Mouse (Mus musculus) hindbrain, embryonic 14.5 days (tissue): ENCODE results near the gene Hsf2bp. TPM values are rescaled to one million over a fixed set of nuclear protein-coding genes. Genes with fewer than 3 reads are reported as not detected.

Experiments
- ATAC-seq: fragments of 200-750 bp; cut with Nextera tagmentation; 2 replicates; pipeline ENCODE4 v1.8.0; 2017; ENCODE audit warnings: moderate number of reproducible peaks, mild to moderate bottlenecking, moderate TSS enrichment, moderate library complexity; ENCODE audit not compliant: low FRiP score
- DNase-seq: peaks from one replicate; pipeline ENCODE4 v3.0.0-alpha.2; 2015; ENCODE audit warnings: low spot score
- H3K27ac ChIP-seq: fragments of 300-500 bp; sonication (generic); 2 replicates; pipeline ENCODE4 v1.5.1; 2014; ENCODE audit warnings: mild to moderate bottlenecking, moderate library complexity
- H3K27me3 ChIP-seq: fragments of 300-500 bp; sonication (generic); 2 replicates; pipeline ENCODE4 v1.6.1; 2014; ENCODE audit warnings: mild to moderate bottlenecking, low read length, mixed read lengths; ENCODE audit not compliant: control insufficient read depth, insufficient read depth
- H3K36me3 ChIP-seq: fragments of 300-500 bp; sonication (generic); replicated peaks from 2 replicates; pipeline ENCODE4 v1.6.1; 2014; ENCODE audit not compliant: control insufficient read depth, insufficient read depth
- H3K4me1 ChIP-seq: fragments of 300-500 bp; sonication (generic); replicated peaks from 2 replicates; pipeline ENCODE4 v1.6.1; 2014; ENCODE audit warnings: antibody characterized with exemption, low read length, mixed read lengths; ENCODE audit not compliant: control insufficient read depth, insufficient read depth
- H3K4me2 ChIP-seq: fragments of 300-500 bp; sonication (generic); replicated peaks from 2 replicates; pipeline ENCODE4 v1.6.1; 2014; ENCODE audit warnings: mild to moderate bottlenecking, moderate library complexity
- H3K4me3 ChIP-seq: fragments of 300-500 bp; sonication (generic); replicated peaks from 2 replicates; pipeline ENCODE4 v1.5.1; 2014; ENCODE audit warnings: mild to moderate bottlenecking, low read length
- H3K9ac ChIP-seq: fragments of 300-500 bp; sonication (generic); 2 replicates; pipeline ENCODE4 v1.6.1; 2014
- H3K9me3 ChIP-seq: fragments of 300-500 bp; sonication (generic); 2 replicates; pipeline ENCODE4 v1.6.1; 2016; ENCODE audit warnings: low read length; ENCODE audit not compliant: control insufficient read depth
- WGBS: fragments of 180-500 bp; shearing (Covaris S2); extraction: QIAGEN DNeasy Blood & Tissue Kit; methylation state at CpG from one replicate; pipeline ENCODE4 v1.1.7; 2014; 5-methylcytosine and 5-hydroxymethylcytosine counted together
- polyA plus RNA-seq: library from polyadenylated mRNA; unstranded; fragments of >200 nt; fragmentation: Nextera tagmentation; extraction: Ambion mirVana; gene quantifications from 2 replicates; pipeline ENCODE4 v1.2.1, GENCODE M21; 2014

The Hsf2bp gene
- polyA plus RNA-seq, 1 experiment from 2014 or later = 0.82 TPM

DNA sequence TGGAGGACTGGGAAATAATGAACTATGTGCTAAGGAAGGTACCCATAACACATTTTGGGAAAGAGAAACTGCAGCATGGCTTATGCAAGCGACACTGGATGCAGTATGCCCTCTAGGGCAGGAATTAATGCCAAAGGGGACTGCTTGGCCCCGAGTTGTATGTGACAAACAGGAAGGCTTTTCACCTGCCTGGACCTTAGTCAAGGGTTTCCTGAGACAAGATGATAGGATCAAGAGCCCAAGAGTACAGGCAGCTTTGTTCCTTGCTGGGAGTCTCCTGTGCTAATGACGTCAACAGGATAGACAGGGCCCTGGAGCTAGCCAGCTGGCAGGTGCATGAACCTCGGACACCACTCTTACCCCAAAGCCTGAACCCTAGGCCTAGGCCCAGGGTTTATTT, 95.5 kb downstream of the Hsf2bp start:
- Histone ChIP-seq H3K9me3 (no peaks in the 10 kb centered on the region), H3K27me3 (no peaks in the 10 kb centered on the region), H3K4me3 (no peak overlapping the region), H3K4me2 (no peak overlapping the region), H3K9ac (no peak overlapping the region), H3K36me3 (no peaks in the 10 kb centered on the region), H3K4me1 (no peaks in the 10 kb centered on the region), H3K27ac (no peak overlapping the region)
- WGBS = 73% methylated on average over 4 of the region's 4 CpGs
- no peak for DNase-seq
- ATAC-seq = no peak

DNA sequence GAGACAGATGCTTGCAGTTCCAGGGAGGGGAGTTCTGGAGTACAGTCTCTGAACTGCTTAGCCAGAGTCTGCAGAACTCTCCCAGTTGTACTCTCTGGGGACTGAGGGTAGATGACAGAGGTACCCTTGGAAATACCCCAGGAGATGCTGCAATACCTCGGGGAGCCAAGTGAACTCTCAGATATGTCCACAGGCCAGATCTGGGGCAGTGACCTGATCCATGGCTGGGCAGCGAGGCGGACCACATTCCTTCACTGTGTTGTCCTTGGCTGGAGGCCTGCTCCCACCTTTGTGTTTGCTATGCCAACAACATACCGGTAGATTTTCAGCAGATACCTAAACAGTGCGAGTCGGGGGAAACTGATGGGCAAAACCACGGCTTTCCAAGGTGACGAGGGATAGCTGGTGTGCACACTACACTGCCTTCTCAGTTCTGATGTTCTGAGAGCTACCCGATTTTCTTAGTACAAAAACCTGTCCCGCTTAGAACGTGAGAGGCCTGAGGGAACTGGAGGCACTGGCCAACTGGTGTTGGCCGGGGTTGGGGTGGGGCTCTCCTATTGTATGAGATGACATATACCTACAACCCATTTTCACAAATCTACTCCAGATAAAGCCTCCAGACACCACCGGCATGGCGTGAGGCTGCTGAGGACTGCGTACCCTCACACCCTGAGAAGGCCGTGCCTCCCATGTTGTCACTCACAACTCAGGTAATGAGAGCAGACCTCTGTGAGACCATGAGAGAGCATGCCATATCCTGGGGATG, 96.7 kb downstream of the Hsf2bp start:
- WGBS = 90% methylated on average over 16 of the region's 16 CpGs
- Histone ChIP-seq H3K9ac (no peak overlapping the region), H3K4me2 (no peak overlapping the region), H3K4me3 (no peak overlapping the region), H3K27ac (no peak overlapping the region), H3K27me3 (no peaks in the 10 kb centered on the region), H3K4me1 (no peaks in the 10 kb centered on the region), H3K36me3 (no peaks in the 10 kb centered on the region), H3K9me3 (no peaks in the 10 kb centered on the region)
- ATAC-seq (no peak), DNase-seq (no peak)

DNA sequence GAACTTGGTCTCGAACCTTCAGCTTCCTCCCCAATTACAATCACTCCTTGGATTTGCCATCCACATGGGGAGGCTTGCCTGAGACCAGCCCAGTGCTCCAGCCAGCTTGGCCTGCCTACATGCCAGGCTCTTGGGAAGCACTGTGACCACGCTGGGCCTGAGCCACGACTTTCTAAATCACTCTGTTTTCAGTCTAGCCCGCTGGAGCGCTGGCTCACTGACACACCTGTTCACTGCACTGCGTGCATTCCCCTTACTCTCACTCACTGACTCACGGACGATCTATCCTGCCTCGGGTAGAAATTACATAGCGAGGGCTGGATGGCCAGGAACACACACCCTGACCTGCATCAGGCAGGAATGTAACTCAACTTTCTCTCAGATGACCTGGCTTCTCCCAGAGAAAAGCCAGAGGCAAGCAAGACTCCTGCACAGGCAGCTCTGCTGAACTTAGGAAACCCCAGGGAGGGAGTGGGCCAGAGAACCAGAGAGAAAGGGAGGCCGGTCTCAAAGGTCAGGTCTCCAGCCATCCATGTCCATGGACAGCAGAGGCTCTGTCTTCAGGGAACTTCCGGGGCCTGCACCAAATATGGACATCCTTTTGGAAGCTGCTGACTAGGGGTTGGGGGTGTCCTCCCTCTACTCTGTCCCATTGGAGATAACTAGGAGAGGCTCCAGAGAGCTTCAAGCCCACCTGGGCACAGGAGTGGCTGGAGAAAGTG, 97.4 kb downstream of the Hsf2bp start:
- no peaks in the 10 kb centered on the region for H3K4me1 ChIP-seq
- no peaks in the 10 kb centered on the region for H3K9me3 ChIP-seq
- WGBS = 80% methylated on average over 12 of the region's 12 CpGs
- no peak overlapping the region for H3K9ac ChIP-seq
- no peak overlapping the region for H3K4me3 ChIP-seq
- H3K36me3 ChIP-seq = no peaks in the 10 kb centered on the region
- no peak overlapping the region for H3K27ac ChIP-seq
- ATAC-seq = no peak
- no peak overlapping the region for H3K4me2 ChIP-seq
- DNase-seq = no peak
- H3K27me3 ChIP-seq = no peaks in the 10 kb centered on the region

DNA sequence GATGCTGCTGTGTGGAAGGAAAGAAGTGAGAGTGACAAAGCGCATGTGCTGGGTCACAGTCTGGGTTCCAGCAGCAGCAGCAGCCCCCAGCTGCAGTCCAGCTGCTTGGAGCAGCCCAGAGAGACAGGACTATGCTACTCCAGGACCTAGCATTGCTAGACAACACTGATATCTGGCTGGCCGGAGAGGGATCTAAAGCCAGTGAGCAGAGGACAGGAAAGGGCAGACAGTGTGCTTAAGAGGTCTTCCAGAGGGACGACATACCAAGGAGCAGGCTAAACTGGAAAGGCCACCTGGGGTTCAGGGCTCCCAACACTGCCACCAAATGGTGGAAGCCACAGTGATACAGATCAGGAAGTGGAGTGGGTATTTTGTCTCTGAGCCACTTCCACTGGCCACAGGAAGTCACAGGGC, 99.0 kb downstream of the Hsf2bp start:
- Histone ChIP-seq H3K9me3 (no peaks in the 10 kb centered on the region), H3K36me3 (no peaks in the 10 kb centered on the region), H3K4me2 (no peak overlapping the region), H3K27ac (no peak overlapping the region), H3K4me3 (no peak overlapping the region), H3K27me3 (no peaks in the 10 kb centered on the region), H3K4me1 (no peaks in the 10 kb centered on the region), H3K9ac (no peak overlapping the region)
- 42% methylated on average over 3 of the region's 3 CpGs for WGBS
- DNase-seq (no peak), ATAC-seq (no peak)

DNA sequence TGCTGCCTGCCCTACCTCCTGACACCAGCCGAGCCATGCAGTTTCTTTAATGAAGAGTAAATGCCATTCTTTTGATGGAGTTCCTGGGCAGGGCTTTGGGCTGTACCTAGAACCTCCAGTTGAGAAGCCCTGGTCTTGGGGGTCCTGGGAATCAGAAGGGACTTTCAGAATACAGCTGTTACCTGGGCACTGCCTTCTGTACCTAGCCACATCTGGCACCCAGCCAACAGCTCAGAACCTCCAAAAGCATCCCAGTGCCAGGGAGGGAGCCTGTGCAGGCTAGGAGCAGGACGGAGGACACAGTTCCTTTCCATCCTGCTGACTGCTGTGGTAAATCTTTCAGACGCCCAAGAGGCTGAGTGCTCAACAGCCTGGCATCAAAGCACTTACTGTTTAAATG, 100.3 kb downstream of the Hsf2bp start:
- no peaks in the 10 kb centered on the region for H3K9me3 ChIP-seq
- no peaks in the 10 kb centered on the region for H3K36me3 ChIP-seq
- H3K4me2 ChIP-seq = no peak overlapping the region
- ATAC-seq = no peak
- 0 out of 2 replicates have a peak, but pooled peaks cover 3% of the 10 kb centered on the region for H3K4me1 ChIP-seq
- H3K9ac ChIP-seq = no peak overlapping the region
- no peaks in the 10 kb centered on the region for H3K27me3 ChIP-seq
- DNase-seq = no peak
- H3K4me3 ChIP-seq = no peak overlapping the region
- H3K27ac ChIP-seq = no peak overlapping the region
- WGBS = 75% methylated on average over 3 of the region's 3 CpGs

DNA sequence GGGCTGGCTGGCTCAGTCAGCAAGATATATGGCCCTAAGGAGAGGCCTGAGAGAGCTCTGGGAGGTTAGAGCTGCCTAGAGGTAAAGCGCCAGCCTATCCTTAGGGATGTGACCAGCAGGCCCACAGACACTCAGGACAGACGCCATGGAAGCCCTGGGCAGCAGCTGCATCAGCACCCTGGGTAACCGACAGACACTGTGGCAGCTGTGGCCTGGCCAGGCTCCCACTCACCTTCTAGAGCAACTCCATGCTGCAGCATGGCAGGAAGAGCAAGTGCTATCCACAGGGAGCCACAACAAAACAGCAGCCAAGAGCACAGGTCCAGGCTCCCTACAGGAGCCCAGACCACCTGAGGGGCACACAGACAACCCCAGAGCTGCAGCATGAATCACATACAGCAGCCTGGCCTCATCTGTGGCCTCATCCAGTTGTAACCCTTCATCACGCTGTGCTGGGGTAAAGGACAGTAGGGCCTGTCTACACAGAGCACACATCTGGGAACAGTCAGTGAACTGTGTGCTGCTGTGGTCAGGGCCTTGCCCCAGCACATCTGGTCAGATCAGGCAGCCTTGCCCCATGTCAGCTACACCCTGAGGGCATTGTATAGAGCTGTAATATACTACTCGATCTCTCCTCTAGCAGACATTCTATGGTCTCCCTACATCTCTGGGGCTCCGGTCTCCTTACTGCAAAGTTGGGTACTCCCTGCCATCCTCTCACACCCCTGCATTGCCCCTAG, 100.9 kb downstream of the Hsf2bp start:
- Histone ChIP-seq H3K9ac (no peak overlapping the region), H3K27ac (no peak overlapping the region), H3K9me3 (no peaks in the 10 kb centered on the region), H3K4me1 (0 out of 2 replicates have a peak, but pooled peaks cover 3% of the 10 kb centered on the region), H3K27me3 (no peaks in the 10 kb centered on the region), H3K4me3 (no peak overlapping the region), H3K36me3 (no peaks in the 10 kb centered on the region), H3K4me2 (no peak overlapping the region)
- WGBS = 68% methylated on average over 6 of the region's 6 CpGs
- no peak for ATAC-seq
- no peak for DNase-seq

DNA sequence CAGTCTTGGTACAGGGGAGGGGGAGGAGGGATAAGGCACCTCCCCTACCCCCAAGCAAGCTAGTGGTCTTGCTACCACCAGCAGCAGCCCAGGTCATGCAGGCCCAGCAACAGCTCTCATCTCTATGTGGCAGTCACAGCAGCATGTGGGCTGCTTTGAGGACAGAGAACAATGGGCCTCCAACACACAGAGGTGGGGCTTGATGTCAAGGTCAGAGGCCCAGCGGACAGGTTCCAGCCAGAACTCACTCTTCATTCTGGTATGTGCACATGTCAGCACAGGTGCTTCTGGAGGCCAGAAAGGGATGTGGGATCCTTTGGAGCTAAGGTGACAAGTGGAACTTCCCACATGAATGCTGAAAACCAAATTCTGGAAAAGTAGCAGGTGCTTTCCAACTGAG, 102.2 kb downstream of the Hsf2bp start:
- H3K27ac ChIP-seq = no peak overlapping the region
- 58% methylated on average over 1 of the region's 1 CpGs for WGBS
- no peaks in the 10 kb centered on the region for H3K9me3 ChIP-seq
- H3K27me3 ChIP-seq = no peaks in the 10 kb centered on the region
- DNase-seq (no peak), ATAC-seq (no peak)
- no peak overlapping the region for H3K4me2 ChIP-seq
- H3K9ac ChIP-seq = no peak overlapping the region
- 0 out of 2 replicates have a peak, but pooled peaks cover 3% of the 10 kb centered on the region for H3K4me1 ChIP-seq
- no peaks in the 10 kb centered on the region for H3K36me3 ChIP-seq
- no peak overlapping the region for H3K4me3 ChIP-seq

DNA sequence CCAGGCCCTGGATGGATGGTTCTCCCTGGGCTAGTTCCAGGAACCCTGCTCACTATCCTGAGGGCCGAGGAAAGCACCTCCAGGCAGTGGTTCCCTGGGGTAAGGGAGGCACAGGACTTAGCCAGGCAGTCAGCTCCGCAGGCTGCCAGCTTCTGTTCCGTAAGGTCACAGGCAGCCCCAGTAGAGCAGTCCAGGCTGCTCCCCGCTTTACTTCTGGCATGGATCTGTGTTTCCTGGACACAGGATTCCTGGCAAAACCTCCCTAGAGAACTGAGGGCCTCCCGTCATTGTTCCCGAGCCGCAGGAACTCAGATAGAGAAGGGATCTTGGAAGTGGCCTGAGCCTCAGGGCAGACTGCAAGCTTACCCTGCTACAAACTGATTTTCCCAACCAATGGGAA, 104.7 kb downstream of the Hsf2bp start:
- no peaks in the 10 kb centered on the region for H3K36me3 ChIP-seq
- peak overlapping the region; percentile 17; the same call in 1 of the 2 replicates for H3K27ac ChIP-seq
- ATAC-seq (no peak), DNase-seq (no peak)
- WGBS = 28% methylated on average over 7 of the region's 7 CpGs
- H3K4me2 ChIP-seq = no peak overlapping the region
- no peak overlapping the region for H3K4me3 ChIP-seq
- H3K9ac ChIP-seq = 0 out of 2 replicates have a peak overlapping the region, but pooled peaks have one; percentile 4
- H3K4me1 ChIP-seq = 0 out of 2 replicates have a peak, but pooled peaks cover 3% of the 10 kb centered on the region
- no peaks in the 10 kb centered on the region for H3K27me3 ChIP-seq
- H3K9me3 ChIP-seq = no peaks in the 10 kb centered on the region
